Mouse (Mus musculus): Measurements from ENCODE around the gene Ppp1r3g. TPM values are rescaled to one million over a fixed set of nuclear protein-coding genes. Genes with fewer than 3 reads are reported as not detected.
"Not testable (repeated sequence)": the region's sequence is repeated elsewhere in the genome, so short reads cannot be mapped to it uniquely, and the experiment has no call there.

The Ppp1r3g gene
- polyA plus RNA-seq (2012; rRNA removed) = 0.04 and 0.16 TPM in 2 replicates

- no peak for DNase-seq (ENCODE audit: low spot score)
These were observed at the start of gene Ppp1r3g for GRCm38 (mm10) chr13:35958539-35958938. TSS of gene Ppp1r3g (plus strand) at chr13:35958839.

- DNase-seq (ENCODE audit: low spot score) = no peak
These were observed 47.2 kb upstream of the Ppp1r3g start for GRCm38 (mm10) chr13:35911476-35911875.

GRCm38 (mm10) chr13:35937991-35938390 is 20.6 kb upstream of the Ppp1r3g start:
- no peak for DNase-seq (ENCODE audit: low spot score)

GRCm38 (mm10) chr13:35939871-35940665 is 18.6 kb upstream of the Ppp1r3g start:
- no peak for DNase-seq (ENCODE audit: low spot score)

- DNase-seq (ENCODE audit: low spot score) = no peak
These were observed 17.7 kb upstream of the Ppp1r3g start for GRCm38 (mm10) chr13:35940934-35941333.

GRCm38 (mm10) chr13:35946659-35947353 is 11.8 kb upstream of the Ppp1r3g start:
- DNase-seq (ENCODE audit: low spot score) = no peak

- DNase-seq (ENCODE audit: low spot score) = peak; percentile 49
These were observed 11.2 kb upstream of the Ppp1r3g start for GRCm38 (mm10) chr13:35947354-35948000.

- DNase-seq (ENCODE audit: low spot score) = no peak
These were observed 8.7 kb upstream of the Ppp1r3g start for GRCm38 (mm10) chr13:35949814-35950455.

GRCm38 (mm10) chr13:35959391-35960067 is 890 bp downstream of the Ppp1r3g start:
- DNase-seq (ENCODE audit: low spot score) = no peak

GRCm38 (mm10) chr13:35963583-35963982 is 4.9 kb downstream of the Ppp1r3g start:
- no peak for DNase-seq (ENCODE audit: low spot score)

- no peak for DNase-seq (ENCODE audit: low spot score)
These were observed 9.1 kb downstream of the Ppp1r3g start for GRCm38 (mm10) chr13:35967690-35968089.

- peak; percentile 27 for DNase-seq (ENCODE audit: low spot score)
These were observed 9.6 kb downstream of the Ppp1r3g start for GRCm38 (mm10) chr13:35968131-35968718.

GRCm38 (mm10) chr13:35968719-35969430 is 10.2 kb downstream of the Ppp1r3g start:
- DNase-seq (ENCODE audit: low spot score) = peak; percentile 30

- DNase-seq (ENCODE audit: low spot score) = no peak
These were observed 10.7 kb downstream of the Ppp1r3g start for GRCm38 (mm10) chr13:35969431-35969721.

GRCm38 (mm10) chr13:35969829-35970228 is 11.2 kb downstream of the Ppp1r3g start:
- DNase-seq (ENCODE audit: low spot score) = no peak

GRCm38 (mm10) chr13:35976912-35977311 is 18.3 kb downstream of the Ppp1r3g start:
- DNase-seq (ENCODE audit: low spot score) = no peak

- no peak for DNase-seq (ENCODE audit: low spot score)
These were observed 21.8 kb downstream of the Ppp1r3g start for GRCm38 (mm10) chr13:35980471-35980870.

- DNase-seq (ENCODE audit: low spot score) = no peak
These were observed 24.3 kb downstream of the Ppp1r3g start for GRCm38 (mm10) chr13:35982985-35983384.

GRCm38 (mm10) chr13:35989329-35989728 is 30.7 kb downstream of the Ppp1r3g start:
- no peak for DNase-seq (ENCODE audit: low spot score)

GRCm38 (mm10) chr13:35991185-35991584 is 32.5 kb downstream of the Ppp1r3g start:
- DNase-seq (ENCODE audit: low spot score) = not testable (repeated sequence)

- DNase-seq (ENCODE audit: low spot score) = peak; percentile 23
These were observed 35.4 kb downstream of the Ppp1r3g start for GRCm38 (mm10) chr13:35994067-35994466.

Measured in urinary bladder, adult 2 months (tissue).